Mouse (Mus musculus): Measurements from ENCODE around the gene Gnptg. TPM values are rescaled to one million over a fixed set of nuclear protein-coding genes. Genes with fewer than 3 reads are reported as not detected.
"Not testable (repeated sequence)": the region's sequence is repeated elsewhere in the genome, so short reads cannot be mapped to it uniquely, and the experiment has no call there.

Gnptg gene
- polyA plus RNA-seq, 1 experiment from 2014 or later, result 57.2 TPM

- H3K9ac ChIP-seq (ENCODE audit: low read depth, low read length); ATAC-seq (ENCODE audit: low FRiP score); H3K27ac ChIP-seq (ENCODE audit: low read depth, low read length); H3K36me3 ChIP-seq (ENCODE audit: control insufficient read depth, insufficient read depth, low read length); H3K4me1 ChIP-seq (replicated peaks; ENCODE audit: control insufficient read depth, insufficient read depth, low read length); H3K4me3 ChIP-seq (ENCODE audit: low read depth, low read length); H3K9me3 ChIP-seq (ENCODE audit: control insufficient read depth, low read length); DNase-seq (ENCODE audit: low spot score); H3K27me3 ChIP-seq (ENCODE audit: control insufficient read depth, insufficient read depth, low read length); H3K4me2 ChIP-seq (replicated peaks; ENCODE audit: low read depth, low read length): not testable (repeated sequence)
- WGBS, result 86% methylated on average over 12 of the region's 17 CpGs
Observed at GRCm38 (mm10) chr17:25230014-25230655, 9.8 kb downstream of the Gnptg start.

GRCm38 (mm10) chr17:25227991-25228390 is 11.9 kb downstream of the Gnptg start:
- H3K4me3 ChIP-seq (ENCODE audit: low read depth, low read length), result no peak overlapping the region
- DNase-seq (ENCODE audit: low spot score) (no peak), ATAC-seq (ENCODE audit: low FRiP score) (no peak)
- H3K27me3 ChIP-seq (ENCODE audit: control insufficient read depth, insufficient read depth, low read length), result no peaks in the 10 kb centered on the region
- no peak overlapping the region for H3K4me2 ChIP-seq (replicated peaks; ENCODE audit: low read depth, low read length)
- H3K9me3 ChIP-seq (ENCODE audit: control insufficient read depth, low read length), result no peaks in the 10 kb centered on the region
- no peaks in the 10 kb centered on the region for H3K4me1 ChIP-seq (replicated peaks; ENCODE audit: control insufficient read depth, insufficient read depth, low read length)
- H3K9ac ChIP-seq (ENCODE audit: low read depth, low read length), result no peak overlapping the region
- no peaks in the 10 kb centered on the region for H3K36me3 ChIP-seq (ENCODE audit: control insufficient read depth, insufficient read depth, low read length)
- no peak overlapping the region for H3K27ac ChIP-seq (ENCODE audit: low read depth, low read length)
- WGBS, result 86% methylated on average over 5 of the region's 5 CpGs

DNA sequence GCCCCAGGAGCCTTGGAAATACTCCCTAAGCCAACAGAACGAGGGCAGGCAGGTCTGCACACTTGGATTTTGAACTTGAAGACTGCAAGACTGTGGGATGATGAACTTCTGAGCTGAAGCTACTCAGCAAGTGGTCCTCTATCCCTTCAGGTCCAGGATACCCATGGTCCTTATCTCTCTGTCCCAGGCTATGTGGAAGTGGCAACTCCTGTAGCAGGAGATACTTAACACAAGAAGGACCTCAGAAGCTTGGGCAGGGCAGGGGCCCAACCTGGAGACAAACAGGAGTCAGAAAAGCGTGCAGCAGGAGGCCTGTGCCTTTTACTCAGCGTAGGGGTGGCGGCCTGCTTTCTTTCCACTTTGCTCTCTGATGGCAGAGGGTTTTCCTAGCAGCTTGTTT is 14.3 kb downstream of the Gnptg start:
- Histone ChIP-seq H3K9ac (ENCODE audit: low read depth, low read length) (no peak overlapping the region), H3K27ac (ENCODE audit: low read depth, low read length) (no peak overlapping the region), H3K4me3 (ENCODE audit: low read depth, low read length) (no peak overlapping the region), H3K4me1 (replicated peaks; ENCODE audit: control insufficient read depth, insufficient read depth, low read length) (no peaks in the 10 kb centered on the region), H3K9me3 (ENCODE audit: control insufficient read depth, low read length) (no peaks in the 10 kb centered on the region), H3K4me2 (replicated peaks; ENCODE audit: low read depth, low read length) (no peak overlapping the region), H3K36me3 (ENCODE audit: control insufficient read depth, insufficient read depth, low read length) (no peaks in the 10 kb centered on the region), H3K27me3 (ENCODE audit: control insufficient read depth, insufficient read depth, low read length) (no peaks in the 10 kb centered on the region)
- 85% methylated on average over 4 of the region's 4 CpGs for WGBS
- ATAC-seq (ENCODE audit: low FRiP score), result no peak
- DNase-seq (ENCODE audit: low spot score), result no peak

DNA sequence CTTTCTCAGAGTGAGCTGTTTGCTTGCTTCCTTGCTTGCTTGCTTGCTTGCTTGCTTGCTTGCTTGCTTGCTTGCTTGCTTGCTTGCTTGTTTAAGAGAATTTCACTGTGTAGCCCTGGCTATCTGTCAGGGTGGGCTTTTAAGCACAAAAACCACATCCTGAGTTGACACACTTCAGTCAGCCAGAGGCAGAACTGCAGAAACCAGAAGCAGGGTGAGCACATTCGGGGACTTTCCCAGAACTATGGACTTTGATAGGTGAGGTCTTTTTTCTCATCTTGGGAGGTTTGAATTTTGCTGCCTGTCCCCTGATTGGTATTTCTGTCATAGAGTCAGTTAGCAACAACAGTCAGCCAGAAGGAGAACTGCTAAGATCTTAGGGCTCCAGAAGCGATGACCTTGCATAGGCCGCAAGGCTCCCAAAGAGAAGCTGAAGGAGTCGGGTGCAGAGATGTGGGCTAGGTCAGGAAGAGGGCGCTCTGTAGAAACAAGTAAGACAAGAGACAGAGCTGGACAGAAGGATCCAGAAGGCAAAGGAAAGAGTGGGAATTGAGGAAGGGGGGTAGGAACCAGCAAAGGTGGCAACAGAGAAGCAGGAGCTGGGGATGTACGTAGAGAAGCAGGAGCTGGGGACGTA is 15.2 kb downstream of the Gnptg start:
- Histone ChIP-seq H3K4me2 (replicated peaks; ENCODE audit: low read depth, low read length) (no peak overlapping the region), H3K27ac (ENCODE audit: low read depth, low read length) (no peak overlapping the region), H3K27me3 (ENCODE audit: control insufficient read depth, insufficient read depth, low read length) (no peaks in the 10 kb centered on the region), H3K9ac (ENCODE audit: low read depth, low read length) (no peak overlapping the region), H3K9me3 (ENCODE audit: control insufficient read depth, low read length) (no peaks in the 10 kb centered on the region), H3K36me3 (ENCODE audit: control insufficient read depth, insufficient read depth, low read length) (no peaks in the 10 kb centered on the region), H3K4me1 (replicated peaks; ENCODE audit: control insufficient read depth, insufficient read depth, low read length) (no peaks in the 10 kb centered on the region), H3K4me3 (ENCODE audit: low read depth, low read length) (no peak overlapping the region)
- ATAC-seq (ENCODE audit: low FRiP score) (no peak), DNase-seq (ENCODE audit: low spot score) (no peak)
- 87% methylated on average over 7 of the region's 7 CpGs for WGBS

DNA sequence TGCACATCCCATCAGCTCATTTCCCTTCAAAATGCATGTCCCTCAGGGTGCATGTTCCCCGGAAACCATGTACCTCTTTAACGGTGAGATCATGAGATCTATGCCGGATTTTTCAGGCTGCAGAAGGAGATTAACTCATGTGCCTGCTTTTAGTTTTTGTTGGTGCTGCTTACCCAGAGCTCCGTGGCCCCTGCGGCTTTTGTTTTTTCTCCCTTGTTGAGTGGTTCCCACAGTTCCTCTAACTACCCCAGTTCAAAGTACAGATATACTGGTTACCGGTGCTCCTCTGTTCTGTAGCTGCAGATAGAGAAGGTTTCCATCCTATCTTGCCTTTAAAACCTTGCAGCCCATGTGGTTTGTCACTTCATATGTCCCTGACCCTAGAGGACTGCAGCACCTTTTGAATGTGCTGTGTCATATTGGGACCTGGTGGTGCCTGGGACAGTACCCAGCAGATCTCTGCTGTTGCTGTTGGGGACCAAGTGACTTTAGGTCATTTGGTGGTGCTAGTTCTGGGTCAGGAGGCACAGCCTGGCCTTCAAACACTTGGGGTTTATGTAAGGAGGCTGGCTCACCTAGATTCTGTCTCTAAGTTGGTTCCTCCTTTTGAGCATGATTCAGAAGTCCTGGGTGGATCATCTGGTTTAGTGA is 16.8 kb downstream of the Gnptg start:
- no peak overlapping the region for H3K27ac ChIP-seq (ENCODE audit: low read depth, low read length)
- DNase-seq (ENCODE audit: low spot score) (no peak), ATAC-seq (ENCODE audit: low FRiP score) (no peak)
- no peaks in the 10 kb centered on the region for H3K36me3 ChIP-seq (ENCODE audit: control insufficient read depth, insufficient read depth, low read length)
- H3K4me3 ChIP-seq (ENCODE audit: low read depth, low read length), result no peak overlapping the region
- no peak overlapping the region for H3K9ac ChIP-seq (ENCODE audit: low read depth, low read length)
- H3K27me3 ChIP-seq (ENCODE audit: control insufficient read depth, insufficient read depth, low read length), result no peaks in the 10 kb centered on the region
- H3K4me2 ChIP-seq (replicated peaks; ENCODE audit: low read depth, low read length), result no peak overlapping the region
- no peaks in the 10 kb centered on the region for H3K9me3 ChIP-seq (ENCODE audit: control insufficient read depth, low read length)
- H3K4me1 ChIP-seq (replicated peaks; ENCODE audit: control insufficient read depth, insufficient read depth, low read length), result no peaks in the 10 kb centered on the region
- WGBS, result 50% methylated on average over 6 of the region's 6 CpGs

DNA sequence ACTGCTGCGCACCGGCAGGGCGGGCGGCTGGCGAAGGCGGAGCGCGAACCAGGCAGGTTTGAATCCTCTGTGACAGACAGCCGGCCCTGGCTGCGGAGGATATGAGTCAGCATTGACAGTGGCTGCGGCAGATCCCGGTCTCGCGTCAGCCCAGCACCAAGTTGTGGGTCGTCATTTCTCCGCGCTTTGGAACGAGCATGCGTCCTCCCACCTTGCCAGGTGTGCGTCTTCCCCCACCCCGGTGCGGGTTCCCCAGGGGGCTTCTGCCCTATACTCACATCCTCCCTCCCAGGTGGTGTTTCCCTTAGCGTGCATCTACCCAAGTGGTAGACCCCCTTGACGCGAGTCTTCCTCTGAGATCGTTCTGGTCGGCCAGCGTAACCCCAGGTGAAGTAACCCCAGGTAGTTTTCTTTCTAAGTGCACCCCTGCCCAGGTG is 17.4 kb downstream of the Gnptg start:
- Histone ChIP-seq H3K4me3 (ENCODE audit: low read depth, low read length) (peak overlapping the region; percentile 33; the same call in 1 of the 2 replicates), H3K4me2 (replicated peaks; ENCODE audit: low read depth, low read length) (peak overlapping the region; percentile 52)
- not testable (repeated sequence) for H3K9me3 ChIP-seq (ENCODE audit: control insufficient read depth, low read length); H3K27me3 ChIP-seq (ENCODE audit: control insufficient read depth, insufficient read depth, low read length); DNase-seq (ENCODE audit: low spot score); H3K4me1 ChIP-seq (replicated peaks; ENCODE audit: control insufficient read depth, insufficient read depth, low read length); H3K27ac ChIP-seq (ENCODE audit: low read depth, low read length); H3K36me3 ChIP-seq (ENCODE audit: control insufficient read depth, insufficient read depth, low read length); H3K9ac ChIP-seq (ENCODE audit: low read depth, low read length)
- WGBS, result 13% methylated on average over 14 of the region's 28 CpGs
- ATAC-seq (ENCODE audit: low FRiP score), result peak; percentile 80

DNA sequence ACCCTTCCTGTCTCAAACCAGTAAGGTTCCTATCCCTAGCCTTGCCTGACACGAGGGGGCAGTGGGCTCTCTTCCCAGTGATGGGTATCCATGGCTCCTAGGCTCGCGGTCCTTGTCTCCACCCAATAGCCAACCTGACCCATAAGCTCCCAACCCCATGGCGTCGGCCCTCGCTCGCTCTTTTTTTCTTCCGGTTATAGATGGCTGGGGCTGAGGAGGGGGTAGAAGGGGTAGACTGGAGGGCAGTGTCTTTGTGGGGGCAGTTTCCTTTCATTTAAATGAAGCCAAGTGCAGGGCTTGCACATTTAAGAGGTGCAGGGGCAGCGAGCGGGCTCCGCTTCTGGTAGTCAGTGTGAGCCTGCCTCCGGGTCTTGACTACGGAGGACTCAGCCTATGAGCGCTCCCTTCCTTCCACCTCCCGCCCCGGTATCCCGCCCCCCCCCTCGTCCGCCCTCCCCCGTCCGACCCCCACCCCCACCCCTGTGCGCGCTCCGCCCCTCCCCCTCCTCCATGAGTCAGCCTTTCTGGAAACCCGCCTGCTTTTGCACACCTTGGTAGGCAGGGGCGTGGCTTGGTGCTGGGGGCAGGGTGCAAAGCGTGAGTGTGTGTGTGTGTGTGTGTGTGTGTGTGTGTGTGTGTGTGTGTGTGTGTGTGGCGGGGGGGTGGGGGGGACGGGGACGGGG is 18.0 kb downstream of the Gnptg start:
- H3K27ac ChIP-seq (ENCODE audit: low read depth, low read length), result 0 out of 2 replicates have a peak overlapping the region, but pooled peaks have one; percentile 47
- H3K9me3 ChIP-seq (ENCODE audit: control insufficient read depth, low read length), result no peaks in the 10 kb centered on the region
- H3K4me2 ChIP-seq (replicated peaks; ENCODE audit: low read depth, low read length), result peak overlapping the region; percentile 52
- H3K4me1 ChIP-seq (replicated peaks; ENCODE audit: control insufficient read depth, insufficient read depth, low read length), result no peaks in the 10 kb centered on the region
- H3K9ac ChIP-seq (ENCODE audit: low read depth, low read length), result peak overlapping the region; percentile 37; the same call in 1 of the 2 replicates
- H3K4me3 ChIP-seq (ENCODE audit: low read depth, low read length), result peak overlapping the region; percentile 33
- H3K27me3 ChIP-seq (ENCODE audit: control insufficient read depth, insufficient read depth, low read length), result no peaks in the 10 kb centered on the region
- whole genome bisulfite sequencing, result 2% methylated on average over 17 of the region's 30 CpGs
- ATAC-seq (ENCODE audit: low FRiP score), result peak; percentile 85
- no peaks in the 10 kb centered on the region for H3K36me3 ChIP-seq (ENCODE audit: control insufficient read depth, insufficient read depth, low read length)
- peak; percentile 46 for DNase-seq (ENCODE audit: low spot score)

- no peak overlapping the region for H3K4me3 ChIP-seq (ENCODE audit: low read depth, low read length)
- WGBS, result 95% methylated on average over 1 of the region's 1 CpGs
Observed at GRCm38 (mm10) chr17:25220746-25221145, 19.2 kb downstream of the Gnptg start.

More at GRCm38 (mm10) chr17:25220746-25221145, 19.2 kb downstream of the Gnptg start:
- Histone ChIP-seq H3K27ac (ENCODE audit: low read depth, low read length) (no peak overlapping the region), H3K9ac (ENCODE audit: low read depth, low read length) (no peak overlapping the region), H3K4me2 (replicated peaks; ENCODE audit: low read depth, low read length) (no peak overlapping the region), H3K9me3 (ENCODE audit: control insufficient read depth, low read length) (no peaks in the 10 kb centered on the region), H3K27me3 (ENCODE audit: control insufficient read depth, insufficient read depth, low read length) (no peaks in the 10 kb centered on the region), H3K36me3 (ENCODE audit: control insufficient read depth, insufficient read depth, low read length) (no peaks in the 10 kb centered on the region), H3K4me1 (replicated peaks; ENCODE audit: control insufficient read depth, insufficient read depth, low read length) (no peaks in the 10 kb centered on the region)
- no peak for DNase-seq (ENCODE audit: low spot score)
- ATAC-seq (ENCODE audit: low FRiP score), result no peak
